Mouse (Mus musculus) right cerebral cortex, postnatal 25 days (tissue): ENCODE results near the gene Coq8b.
A peak's percentile ranks its signal among the peaks of the same experiment; 100 is the strongest.

ENCODE experiments used
- DNase-seq: peaks from one replicate; pipeline ENCODE4 v3.0.0; 2022

Gene Coq8b

DNA sequence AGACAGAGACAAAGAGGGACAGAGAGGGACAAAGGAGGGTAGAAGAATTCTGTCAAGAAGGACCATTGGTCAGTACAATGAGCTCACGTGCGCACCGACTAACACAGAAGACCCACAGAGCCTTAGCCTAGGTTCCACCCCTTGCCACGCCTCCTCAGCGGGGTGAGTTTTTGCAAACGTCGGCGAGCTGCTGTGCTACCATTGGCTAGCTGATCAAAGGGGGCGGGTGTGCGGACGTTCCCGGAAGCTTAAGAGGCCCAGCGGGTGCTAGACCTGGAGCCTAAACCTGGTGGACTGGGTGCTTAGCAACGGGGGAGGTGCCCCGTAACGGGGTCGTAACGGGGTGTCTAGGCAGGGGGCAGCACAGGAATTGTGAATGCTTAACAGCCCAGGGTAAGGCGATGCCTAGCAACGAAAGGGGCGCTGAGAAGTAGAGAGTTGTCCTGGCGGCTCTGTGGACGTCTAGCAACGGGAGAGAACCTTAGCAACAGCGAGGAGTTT, at the start of gene Coq8b:
Gene Coq8b, plus strand, starts transcription at position 243 of the 501 bp plus-strand sequence.
- DNase-seq, result peak; percentile 91

DNA sequence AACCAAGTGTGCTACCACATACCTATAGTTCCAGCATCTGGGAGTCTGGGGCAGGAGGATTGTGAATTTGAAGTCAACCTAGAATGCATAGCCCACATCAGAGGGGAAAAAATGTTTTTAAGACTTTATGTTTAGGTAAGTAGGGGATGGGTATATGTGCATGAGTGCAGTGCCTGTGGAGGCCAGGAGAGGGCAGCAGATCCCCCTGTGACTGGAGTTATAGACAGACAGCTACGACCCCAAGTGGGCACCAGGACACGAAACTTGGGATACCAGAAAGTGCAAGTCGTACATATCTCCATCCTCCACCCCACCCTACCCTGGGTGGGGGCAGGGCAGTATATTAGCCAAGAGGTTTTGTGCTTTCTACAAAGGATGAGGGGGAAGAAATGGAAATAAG, 47.9 kb upstream of the Coq8b start:
- DNase-seq, result no peak

DNA sequence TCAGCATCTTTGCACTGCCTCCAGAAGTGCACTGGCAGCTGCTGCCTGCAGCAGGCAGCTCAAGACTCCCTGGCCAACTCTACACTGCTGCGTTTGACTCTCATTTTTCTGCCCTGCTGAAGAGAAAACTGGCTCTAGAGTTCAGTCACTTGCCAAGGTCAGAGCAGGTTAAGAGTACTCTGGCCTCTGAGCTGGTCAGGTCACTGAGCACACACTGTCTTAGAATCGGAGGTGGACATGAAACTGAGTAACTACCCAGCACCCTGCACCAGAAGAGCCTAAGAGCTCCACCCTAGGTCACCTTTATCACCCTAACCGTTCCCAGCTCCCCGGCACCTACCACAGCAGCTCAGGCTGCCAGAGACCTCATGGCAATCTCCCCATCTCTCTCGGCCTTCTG, 46.8 kb upstream of the Coq8b start:
- no peak for DNase-seq

DNA sequence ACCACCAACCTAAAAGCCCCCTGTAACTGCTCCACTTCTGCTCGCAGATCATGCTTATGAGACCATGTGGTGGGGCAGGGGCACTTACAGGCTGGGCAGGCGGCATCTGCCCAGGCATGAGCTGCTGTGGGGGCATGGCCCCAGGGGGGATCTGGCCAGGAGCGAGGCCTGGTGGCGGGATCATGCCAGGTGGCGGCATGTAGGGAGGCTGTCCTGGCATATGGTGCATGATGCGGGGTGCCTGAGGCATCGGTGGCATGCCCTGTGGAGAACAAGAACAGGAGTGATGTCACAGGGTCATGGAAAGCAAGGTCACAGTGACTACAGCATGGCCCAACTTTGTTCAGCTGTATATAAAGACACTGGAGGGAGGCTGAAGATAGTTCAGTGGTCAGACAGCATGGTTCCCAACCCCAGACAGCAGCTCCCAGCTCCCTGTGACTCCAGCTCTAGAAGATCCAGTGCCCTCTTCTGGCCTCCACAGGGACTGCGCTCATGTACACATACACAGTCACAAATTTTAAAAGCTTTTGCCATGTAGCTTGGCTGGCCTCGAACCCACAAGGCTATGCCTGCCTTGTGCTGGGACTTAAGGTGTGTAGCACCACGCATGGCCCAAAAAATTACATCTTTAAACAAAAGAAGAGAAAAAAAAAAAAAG, 43.4 kb upstream of the Coq8b start:
- no peak for DNase-seq

DNA sequence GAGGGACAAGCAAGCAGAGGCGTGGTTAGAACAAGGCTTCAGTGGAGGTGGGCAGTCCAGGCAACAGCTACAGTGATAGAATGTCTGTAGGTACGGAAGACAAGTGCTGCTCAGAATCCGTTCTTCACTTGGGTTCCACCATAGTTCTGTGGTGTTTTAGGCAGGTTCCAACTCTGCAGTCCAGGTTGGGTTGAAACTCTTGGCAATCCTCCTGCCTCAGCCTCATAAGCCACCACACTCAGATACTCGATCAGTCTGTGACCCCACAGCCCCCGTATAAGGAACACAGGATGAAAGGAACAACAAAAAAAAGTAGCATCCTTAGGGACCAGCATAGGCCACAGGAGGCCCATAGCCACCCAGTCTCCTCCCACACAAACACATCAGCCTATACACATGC, 40.4 kb upstream of the Coq8b start:
- DNase-seq, result no peak

DNA sequence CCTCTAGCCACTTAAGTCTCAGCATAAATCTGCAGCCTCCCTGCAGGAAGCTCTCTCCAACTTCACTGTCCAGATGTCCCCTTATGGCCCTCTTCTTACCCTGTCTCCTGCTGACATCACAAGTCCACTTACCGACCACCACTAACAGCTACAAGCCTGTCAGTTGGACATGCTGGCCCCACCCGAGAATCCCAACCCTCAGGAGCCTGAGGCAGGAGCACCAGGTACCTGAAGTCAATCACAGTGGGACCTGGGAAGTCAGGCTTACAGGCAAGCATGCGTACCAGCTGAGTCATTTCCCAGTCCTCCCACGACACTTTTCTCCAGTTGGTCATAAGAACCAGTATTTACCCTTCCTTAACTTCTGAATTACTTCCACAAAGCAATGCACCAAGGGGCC, 39.1 kb upstream of the Coq8b start:
- DNase-seq, result no peak

DNA sequence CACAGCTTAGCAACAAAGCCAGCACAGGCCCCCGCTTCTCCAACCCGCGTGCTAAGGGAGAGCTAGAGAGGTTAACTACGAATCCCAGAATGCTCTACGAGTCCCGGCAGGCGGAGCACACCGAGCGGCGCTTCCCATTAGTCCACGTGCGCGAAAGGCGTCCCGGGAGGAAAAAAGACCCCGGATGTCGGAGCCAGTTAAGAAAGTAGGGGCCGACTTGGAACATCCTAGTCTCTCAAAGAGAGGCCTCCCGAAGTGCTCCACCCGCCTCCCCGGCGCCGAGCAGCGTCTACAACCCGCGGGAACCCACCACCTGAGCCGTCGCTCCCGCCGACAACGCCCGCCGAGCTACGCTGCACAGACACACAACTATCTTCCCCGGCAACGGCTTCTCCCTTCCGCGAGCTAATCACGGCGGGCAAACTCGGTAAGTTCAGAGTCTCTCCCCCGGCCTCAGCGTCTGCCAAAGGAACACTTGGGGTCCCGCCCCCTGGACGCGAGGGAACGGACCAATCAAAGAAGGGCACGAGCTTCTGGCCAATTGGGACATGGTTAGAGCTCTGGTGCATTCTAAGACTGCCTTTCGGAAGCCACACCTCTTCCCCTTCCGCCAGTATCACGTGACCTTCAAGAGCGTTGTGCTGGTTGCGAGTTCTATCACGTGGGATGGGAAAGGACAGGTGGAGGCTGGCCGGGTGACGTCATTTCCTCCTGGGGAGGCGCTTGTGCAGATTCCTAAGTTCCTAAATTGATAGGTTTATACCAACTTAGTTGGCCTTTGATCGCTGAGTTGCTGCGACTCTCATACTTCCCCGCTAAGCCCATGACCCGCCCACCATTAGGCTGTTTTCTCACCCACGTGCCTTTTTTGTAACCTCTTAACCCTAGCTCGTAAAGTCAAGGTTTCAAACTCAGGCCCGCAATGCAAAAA, 36.9 kb upstream of the Coq8b start, which contains the start of the genes BC024978 and Snrpa:
Gene BC024978, plus strand, starts transcription at position 101 of the 931 bp plus-strand sequence.
Gene Snrpa, minus strand, starts transcription at position 591 of the 931 bp plus-strand sequence.
- DNase-seq, result peak; percentile 95

DNA sequence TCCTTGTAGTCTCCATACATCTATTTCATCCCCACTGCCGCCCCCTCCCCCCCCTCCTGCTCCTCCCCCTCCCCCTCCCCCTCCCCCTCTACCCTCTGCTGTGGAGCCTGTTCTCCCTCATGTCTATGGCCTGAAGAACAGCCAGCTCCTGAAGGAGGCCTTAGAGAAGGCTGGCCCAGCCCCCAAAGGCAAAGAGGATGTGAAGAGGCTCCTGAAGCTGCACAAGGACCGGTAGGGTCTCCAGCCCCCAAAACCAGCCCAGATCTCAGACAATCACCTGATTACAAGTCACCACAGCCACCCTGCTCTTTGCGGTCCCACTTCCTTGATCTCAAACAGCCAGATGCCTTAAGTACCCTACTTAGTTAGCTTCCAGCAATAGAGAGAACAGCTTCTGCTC, 35.7 kb upstream of the Coq8b start:
- DNase-seq, result no peak

DNA sequence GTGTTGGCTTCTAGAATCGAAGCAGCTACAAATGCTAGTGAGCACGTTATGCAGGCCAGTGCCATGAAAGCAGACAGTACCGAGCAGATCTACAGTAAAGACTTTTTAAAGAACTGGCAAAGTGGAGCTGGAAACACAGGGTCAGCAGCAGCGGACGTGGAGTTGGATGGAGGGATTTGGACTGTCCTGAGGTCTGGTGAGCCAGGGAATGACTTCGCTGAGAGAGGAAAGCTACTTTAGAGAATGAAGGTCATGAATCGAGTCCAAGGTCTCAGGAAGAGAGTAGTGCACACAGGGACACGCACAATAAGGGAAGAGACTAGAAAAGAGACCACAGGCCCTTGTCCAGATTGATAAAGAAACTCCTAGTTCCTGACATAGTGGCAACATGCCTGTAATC, 35.2 kb upstream of the Coq8b start:
- no peak for DNase-seq

DNA sequence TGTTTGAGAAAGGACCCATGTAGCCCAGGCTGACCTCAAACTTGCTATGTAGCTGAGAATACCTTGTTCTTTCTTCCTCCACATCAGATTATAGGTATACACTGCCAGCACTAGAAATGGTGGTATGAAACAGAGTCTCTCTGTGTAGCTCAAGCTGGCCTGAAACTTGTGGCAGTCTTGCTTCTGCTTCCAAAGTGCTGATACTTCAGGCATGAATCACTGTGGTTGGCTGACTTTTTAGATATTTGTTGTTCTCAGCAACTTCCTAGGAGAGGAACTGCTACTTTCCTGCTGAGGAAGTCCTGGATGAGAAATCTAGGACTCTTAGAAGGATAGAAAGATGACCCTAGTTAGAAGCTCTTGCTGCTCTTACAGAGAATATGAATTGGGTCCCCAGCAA, 34.5 kb upstream of the Coq8b start:
- no peak for DNase-seq

DNA sequence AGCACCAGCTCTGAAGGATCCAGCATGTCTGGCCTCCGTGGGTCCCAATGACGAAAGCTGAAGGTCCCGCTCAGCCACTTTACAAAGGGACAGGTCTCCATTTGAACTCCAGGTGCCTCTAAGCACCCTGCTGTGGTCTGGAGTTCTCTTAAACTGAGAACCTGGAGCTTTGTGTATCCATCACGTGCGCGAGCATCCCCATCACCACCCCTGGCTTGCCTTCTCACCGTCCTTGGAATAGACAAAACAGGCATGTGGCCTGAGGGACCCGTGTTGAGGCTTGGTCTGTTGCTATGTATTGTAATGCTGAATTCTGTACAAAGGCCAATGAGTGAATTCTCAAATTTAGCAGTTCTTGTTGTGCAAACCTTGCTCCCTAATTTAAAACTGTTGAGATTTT, 34.0 kb upstream of the Coq8b start:
- DNase-seq, result no peak

DNA sequence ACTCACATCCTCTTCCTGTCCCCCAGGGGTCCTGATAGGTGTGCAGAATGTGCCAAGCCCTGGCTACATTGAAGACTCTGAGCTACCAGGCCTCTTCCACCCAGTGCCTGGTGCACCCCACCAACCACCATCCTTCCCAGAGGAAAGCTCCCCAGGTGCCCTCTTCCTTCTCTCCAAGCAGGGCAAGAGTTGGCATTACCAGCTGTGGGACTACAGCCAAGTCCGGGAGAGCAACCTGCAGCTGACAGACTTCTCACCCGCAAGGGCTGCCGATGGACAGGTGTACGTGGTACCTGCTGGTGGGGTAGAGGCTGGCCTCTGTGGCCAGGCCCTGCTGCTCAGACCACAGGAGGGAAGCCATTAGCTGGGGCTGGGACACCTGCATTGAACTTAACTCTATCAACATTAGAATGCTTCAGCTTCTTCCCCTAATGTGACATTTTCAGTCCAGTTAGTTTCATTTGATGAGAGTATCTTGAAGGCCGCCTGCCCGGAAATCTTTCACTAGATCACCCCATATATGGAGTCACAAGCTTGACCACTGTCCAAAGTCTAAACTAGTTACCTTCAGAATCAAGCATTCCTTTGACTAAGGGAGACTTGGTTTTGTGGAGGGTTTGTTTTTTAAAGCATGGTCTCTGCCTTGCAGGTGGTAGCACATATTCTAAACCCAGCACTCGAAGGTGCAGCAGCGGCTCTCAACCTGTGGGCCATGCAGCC, 28.9 kb upstream of the Coq8b start:
- no peak for DNase-seq

DNA sequence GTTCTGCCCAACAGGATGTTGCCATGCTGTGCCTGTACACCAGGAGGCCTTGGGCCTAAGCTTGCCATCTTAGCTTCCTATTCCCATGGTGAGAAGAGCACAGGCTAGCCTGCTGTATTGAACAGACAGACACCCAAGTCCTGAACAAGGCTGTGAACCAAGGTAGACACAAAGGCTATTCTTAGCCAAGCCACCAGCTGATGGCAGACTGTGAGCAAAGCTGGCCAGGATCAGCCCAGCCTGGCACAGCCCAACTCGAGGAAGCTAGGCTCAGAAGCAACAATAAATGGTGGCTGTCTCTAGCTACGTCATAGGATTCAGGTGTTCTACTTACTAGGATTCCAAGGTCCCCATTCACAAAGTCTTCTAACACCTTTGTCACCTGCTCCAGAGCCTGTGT, 20.2 kb upstream of the Coq8b start:
- DNase-seq, result no peak

DNA sequence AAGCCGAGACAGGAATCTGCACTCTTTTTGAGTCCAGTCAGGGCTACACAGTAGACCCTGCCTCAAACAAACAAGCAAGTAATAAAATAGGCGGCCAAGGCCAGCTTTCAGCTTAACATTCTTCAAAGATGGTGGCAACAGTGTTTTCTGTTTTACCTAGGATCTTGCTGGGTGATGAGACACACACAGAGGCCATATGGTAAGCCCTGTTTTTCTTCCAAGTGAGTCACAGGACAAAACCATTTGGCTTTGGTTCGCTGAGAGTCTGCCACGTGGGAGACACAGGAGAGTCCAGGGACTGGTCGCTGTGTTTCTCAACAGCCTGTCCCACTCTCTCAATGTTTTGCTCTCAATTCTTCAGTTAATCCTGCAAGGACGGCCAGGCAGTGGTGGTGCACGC, 14.2 kb upstream of the Coq8b start:
- DNase-seq, result no peak

DNA sequence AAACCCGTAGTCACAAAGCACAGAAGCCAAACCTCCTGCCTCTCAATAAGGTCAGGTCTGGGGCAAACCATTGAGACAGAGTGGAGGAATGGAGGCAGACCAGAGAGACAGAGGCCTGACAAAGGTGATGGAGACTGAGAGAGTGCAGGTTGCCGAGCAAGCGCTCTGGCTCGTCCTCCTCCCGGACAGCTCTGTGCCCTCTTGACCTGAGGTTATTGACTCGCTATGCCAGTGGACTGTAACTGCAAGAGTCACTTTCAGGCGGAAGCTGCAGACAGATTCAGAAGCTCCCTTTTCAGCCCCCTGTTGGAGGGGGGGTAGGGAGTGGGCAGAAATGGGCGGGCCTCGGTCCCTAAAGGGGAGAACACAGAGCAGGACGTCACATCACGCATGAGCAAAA, 12.9 kb upstream of the Coq8b start:
- DNase-seq, result no peak

DNA sequence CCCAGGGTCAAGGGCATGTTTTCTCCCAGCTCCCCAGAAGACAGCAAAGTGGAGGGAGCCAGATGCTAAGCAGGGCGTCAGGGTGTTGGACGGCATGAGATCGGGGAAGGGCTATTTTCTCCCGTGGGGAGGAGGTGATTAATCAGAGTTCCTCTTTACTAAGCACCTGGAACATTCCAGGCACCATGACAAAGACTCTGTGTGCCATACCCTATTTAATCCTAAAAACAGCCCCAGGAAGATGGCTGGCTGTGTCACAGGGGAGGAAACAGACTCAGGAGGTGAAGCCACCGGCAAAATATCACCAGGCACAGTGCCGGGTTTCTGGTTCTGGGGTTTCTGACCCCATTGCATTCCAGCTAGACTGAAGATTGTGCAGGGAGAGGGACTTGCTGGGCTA, 10.9 kb upstream of the Coq8b start:
- no peak for DNase-seq

DNA sequence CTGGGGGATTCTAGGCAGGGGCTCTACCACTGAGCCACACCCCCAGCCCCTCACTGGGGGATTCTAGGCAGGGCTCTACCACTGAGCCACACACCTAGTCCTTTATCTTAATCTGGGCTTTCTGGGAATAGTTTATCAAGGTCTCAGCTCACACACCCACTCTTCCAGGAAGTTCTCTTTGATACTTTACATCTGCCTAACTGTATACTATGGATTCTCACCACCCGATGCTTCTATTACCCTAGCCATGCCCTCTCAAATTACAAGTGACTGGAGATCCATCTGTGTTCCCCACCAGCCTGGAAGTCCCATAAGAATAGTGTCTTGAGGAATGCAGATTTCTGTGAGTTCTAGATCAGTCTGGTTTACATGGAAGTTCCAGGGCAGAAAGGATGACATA, 10.3 kb upstream of the Coq8b start:
- no peak for DNase-seq

DNA sequence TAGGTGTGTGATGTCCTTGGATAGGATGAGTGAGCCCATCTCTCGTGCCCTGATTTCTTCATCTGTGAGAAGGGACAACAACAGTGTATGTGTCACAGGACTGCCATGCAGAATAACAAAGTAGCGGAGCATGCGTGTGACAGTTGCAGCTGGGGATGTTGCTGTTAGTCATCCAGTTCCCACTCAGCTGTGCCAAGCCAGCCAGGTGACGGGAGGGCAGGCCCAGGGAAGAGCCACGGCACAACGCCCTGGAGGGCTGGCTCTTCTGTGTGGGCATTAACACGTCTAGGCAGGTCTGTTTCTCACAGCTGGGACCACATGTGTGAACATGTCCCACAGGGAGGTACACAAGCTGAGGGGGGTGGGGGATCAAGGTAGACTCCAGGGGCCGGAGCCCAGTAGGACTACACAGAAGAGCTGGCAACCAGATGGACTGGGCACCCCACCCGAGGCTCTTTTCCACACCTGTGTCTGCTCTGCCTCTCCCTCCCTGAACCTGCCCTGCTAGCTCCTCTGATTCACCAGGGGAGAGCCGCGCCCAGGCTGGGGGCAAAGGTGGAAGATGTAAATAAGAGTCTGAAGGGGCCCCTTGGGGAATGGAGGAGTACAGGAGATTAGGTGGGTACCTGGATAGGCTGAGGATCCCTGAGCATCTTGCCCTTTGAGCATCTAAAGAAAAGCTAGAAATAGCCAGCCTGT, 7.8 kb upstream of the Coq8b start:
- DNase-seq, result no peak

DNA sequence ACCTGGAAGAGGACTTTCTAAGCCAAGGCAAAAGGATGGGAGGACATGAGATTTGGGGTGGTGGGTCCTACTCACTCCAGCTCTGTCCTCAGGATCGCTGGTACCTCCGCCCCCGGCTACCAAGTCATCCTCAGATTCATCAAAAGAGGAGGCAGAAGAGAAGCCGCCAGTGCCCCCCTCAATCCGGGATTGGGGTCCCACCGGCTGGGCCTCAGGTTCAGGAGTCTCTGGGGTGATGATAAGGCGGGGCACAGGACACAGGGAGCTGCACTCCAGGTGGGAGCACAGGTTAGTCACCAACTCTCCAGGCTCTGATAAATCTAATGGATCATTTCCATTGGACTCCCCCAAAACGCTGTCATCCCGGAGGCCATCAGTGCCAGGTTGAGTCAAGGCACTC, 5.5 kb upstream of the Coq8b start:
- DNase-seq, result no peak

DNA sequence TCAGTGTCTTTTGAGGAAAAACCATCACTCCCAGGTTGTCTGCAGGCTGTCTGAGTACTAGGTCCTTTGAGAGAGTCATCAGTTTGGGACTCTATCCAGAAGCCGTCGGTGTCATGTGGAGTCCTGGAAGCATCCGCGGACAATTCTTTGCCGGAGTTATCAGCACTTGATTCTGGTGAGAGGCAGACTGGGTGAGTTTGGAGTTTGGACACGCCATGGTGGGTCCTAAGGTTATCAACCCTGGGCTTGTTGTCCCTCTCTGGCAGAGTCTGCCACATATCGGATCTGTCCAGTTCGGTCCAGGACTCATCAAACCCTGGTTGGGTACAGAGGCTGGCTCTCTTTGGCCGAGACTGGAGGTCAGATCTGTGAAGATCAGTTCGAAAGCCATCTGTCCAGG, 5.1 kb upstream of the Coq8b start:
- DNase-seq, result no peak

DNA sequence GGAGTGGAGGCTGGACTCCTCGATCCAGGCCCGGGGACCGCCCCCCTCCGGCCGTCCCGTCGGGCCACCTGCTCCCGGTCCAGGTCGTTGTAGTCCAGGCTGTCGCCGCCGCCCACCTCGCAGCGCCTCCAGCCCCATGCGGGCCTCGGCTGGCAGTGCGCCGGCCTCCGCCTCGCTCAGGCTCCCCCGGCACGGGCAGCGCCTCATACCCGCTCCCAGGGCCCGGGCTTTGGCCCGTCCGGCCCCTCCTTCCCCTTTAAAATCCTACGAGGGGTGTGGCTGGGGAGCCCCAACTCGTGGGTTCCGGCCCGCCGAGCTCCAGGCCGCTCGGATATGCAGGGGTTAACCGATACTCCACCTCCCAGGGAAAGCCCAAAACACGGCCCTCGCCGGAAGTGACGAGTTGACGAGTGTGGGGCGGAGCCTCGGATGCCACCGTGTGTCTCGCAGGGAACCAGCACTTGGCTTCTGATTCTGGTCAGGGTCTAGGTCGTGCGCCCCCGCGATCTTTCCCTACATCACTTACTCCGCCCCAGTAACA, 4.5 kb upstream of the Coq8b start, which contains the start of gene Itpkc:
Gene Itpkc, minus strand, starts transcription at position 381 of the 541 bp plus-strand sequence.
- DNase-seq, result peak; percentile 94

DNA sequence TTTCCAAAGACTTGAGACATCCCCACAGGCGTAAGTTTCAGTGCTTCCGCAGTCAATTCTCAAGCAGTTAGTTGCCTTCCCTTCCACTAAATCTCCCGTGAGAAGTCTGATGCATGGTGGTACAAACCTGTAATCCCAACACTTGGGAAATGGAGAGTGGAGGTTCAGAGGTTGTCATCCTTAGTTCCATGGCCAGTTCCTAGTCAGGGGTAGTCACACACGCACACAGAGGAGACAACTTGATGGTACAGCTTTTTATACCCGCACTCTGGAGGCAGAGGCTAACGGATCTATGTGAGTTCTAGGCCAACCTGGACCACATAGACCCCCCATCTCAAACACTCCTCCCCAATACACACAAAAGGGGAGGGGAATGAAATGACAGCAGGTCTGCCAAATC, 4.0 kb upstream of the Coq8b start:
- DNase-seq, result no peak
